Mouse (Mus musculus): Measurements from ENCODE around the gene Tpi1. TPM values are rescaled to one million over a fixed set of nuclear protein-coding genes. Genes with fewer than 3 reads are reported as not detected.
"Not testable (repeated sequence)": the region's sequence is repeated elsewhere in the genome, so short reads cannot be mapped to it uniquely, and the experiment has no call there.

The Tpi1 gene
- polyA plus RNA-seq, 1 experiment = 181 TPM

DNA sequence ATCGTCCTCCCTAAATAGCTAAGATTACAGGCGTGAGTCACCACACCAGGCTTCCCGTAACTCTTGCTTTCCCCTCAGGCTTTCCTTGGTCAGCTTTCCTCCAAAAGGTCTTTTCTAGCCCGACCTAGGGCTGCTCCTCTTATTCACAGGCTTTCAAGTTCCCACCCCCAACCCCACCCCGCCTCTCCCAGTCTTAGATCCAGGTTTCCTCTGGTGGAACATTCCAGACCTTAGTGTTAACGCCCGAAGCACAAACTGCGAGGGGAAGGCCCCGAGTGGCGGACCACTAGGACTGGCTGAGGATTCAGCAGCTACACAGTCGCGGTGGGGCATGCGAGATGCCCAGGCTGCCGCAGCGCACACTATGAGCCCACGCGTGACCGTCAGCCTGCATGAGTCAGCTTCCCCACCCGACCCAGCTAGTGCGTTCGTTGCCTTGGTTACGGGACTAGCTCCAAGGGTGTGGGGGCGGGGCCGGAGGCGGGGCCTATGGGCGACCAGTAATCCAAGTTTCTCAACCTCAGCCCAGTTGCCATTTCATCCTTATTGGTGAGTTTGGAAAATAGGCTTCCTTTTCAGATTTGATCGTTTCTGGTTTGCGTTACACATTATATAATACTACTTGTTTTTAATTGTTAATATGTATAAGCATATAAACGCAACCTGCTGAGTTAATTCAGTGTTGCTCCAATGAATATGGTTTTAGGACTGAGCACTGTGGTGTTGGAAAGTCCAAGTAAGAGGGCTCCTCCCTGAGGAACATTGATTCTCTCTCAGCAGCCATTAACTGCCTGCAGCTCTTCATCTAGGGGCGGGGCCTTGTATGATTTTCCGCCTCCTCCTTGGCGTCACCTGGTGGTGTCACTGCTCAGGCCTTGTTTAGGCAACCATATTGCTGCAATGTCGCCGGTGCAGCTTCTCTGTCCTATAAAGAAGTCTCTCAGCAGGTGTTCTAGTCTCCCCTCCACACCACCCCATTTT, 8.5 kb downstream of the Tpi1 start:
- H3K27ac ChIP-seq (ENCODE audit: control insufficient read depth, insufficient read depth, low read length) = no peak overlapping the region; the same call in 1 of the 2 replicates
- DNase-seq = peak; percentile 66
- peaks cover 18% of the 10 kb centered on the region for H3K4me1 ChIP-seq (replicated peaks; ENCODE audit: control insufficient read depth, insufficient read depth, low read length)
- 14% methylated on average over 34 of the region's 34 CpGs for WGBS
- TF ChIP-seq CTCF (IDR thresholded peaks at IDR 0.05; ENCODE audit: borderline replicate concordance, control insufficient read depth, extremely low read depth, insufficient read depth, low read length, poor library complexity) = no peak
- no peak for TF ChIP-seq POLR2A (IDR thresholded peaks at IDR 0.05; ENCODE audit: control insufficient read depth, extremely low read depth, insufficient read depth, low read length, poor library complexity)
- no peaks in the 10 kb centered on the region for H3K27me3 ChIP-seq (ENCODE audit: control insufficient read depth, insufficient read depth, low read length)
- peak overlapping the region; percentile 24 for H3K4me3 ChIP-seq (ENCODE audit: control insufficient read depth, insufficient read depth, low read length)
- H3K36me3 ChIP-seq (ENCODE audit: control insufficient read depth, insufficient read depth, low read length) = no peaks in the 10 kb centered on the region

DNA sequence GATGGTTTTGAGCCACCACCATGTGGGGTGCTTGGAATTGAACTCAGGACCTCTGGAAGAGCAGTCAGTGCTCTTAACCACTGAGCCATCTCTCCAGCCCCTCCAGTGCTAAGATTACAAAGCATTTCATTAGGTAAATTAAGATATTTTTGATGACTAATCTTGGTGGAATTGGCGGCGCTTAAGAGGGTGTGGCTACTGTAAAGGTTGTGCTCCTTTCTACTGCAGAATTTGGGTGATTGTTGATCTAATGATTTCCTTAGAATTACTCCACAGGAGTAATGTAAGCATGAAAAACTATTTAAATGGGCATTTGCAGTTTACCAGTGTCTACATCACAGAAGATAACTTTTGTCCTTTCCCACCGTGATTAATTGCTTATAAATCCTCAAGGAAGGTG, 9.8 kb downstream of the Tpi1 start:
- Histone ChIP-seq H3K4me3 (ENCODE audit: control insufficient read depth, insufficient read depth, low read length) (no peak overlapping the region), H3K27me3 (ENCODE audit: control insufficient read depth, insufficient read depth, low read length) (no peaks in the 10 kb centered on the region), H3K27ac (ENCODE audit: control insufficient read depth, insufficient read depth, low read length) (no peak overlapping the region), H3K36me3 (ENCODE audit: control insufficient read depth, insufficient read depth, low read length) (no peaks in the 10 kb centered on the region), H3K4me1 (replicated peaks; ENCODE audit: control insufficient read depth, insufficient read depth, low read length) (peaks cover 11% of the 10 kb centered on the region)
- DNase-seq = no peak
- TF ChIP-seq CTCF (IDR thresholded peaks at IDR 0.05; ENCODE audit: borderline replicate concordance, control insufficient read depth, extremely low read depth, insufficient read depth, low read length, poor library complexity) (no peak), POLR2A (IDR thresholded peaks at IDR 0.05; ENCODE audit: control insufficient read depth, extremely low read depth, insufficient read depth, low read length, poor library complexity) (no peak)
- 93% methylated on average over 3 of the region's 3 CpGs for WGBS

DNA sequence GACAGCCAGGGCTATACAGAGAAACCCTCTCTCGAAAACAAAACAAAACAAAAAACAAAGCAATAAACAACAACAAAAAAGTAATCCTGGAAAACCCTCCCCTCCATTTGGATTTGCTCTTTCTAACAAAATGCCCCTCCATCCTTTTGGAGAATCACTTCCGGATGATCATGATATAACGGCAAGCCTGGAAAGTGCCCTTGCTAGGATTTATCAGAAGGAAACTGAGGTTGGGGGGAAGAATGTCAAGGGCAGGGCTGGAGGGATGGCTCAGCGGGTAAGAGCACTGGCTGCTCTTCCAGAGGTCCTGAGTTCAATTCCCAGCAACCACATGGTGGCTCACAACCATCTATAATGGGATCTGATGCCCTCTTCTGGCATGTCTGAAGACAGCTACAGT, 10.4 kb downstream of the Tpi1 start:
- WGBS = 95% methylated on average over 4 of the region's 4 CpGs
- not testable (repeated sequence) for H3K27me3 ChIP-seq (ENCODE audit: control insufficient read depth, insufficient read depth, low read length); H3K4me1 ChIP-seq (replicated peaks; ENCODE audit: control insufficient read depth, insufficient read depth, low read length); H3K36me3 ChIP-seq (ENCODE audit: control insufficient read depth, insufficient read depth, low read length); H3K27ac ChIP-seq (ENCODE audit: control insufficient read depth, insufficient read depth, low read length); DNase-seq; H3K4me3 ChIP-seq (ENCODE audit: control insufficient read depth, insufficient read depth, low read length)

DNA sequence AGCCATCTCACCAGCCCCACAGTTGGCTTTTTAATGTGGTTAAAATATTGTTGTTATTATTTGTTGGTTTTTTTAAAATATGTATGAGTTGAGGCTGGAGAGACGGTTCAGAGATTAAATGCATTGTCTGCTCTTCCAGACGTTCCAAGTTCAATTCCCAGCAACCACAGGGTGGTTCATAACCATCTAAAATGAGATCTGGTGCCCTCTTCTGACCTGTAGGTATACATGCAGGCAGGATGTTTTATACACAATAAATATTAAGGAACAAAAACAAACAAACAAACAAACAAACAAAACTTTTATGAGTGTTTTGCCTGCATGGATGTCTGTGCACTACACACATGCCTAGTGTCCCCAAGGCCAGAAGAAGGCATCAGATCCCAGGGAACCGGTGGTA, 11.0 kb downstream of the Tpi1 start:
- Histone ChIP-seq H3K4me3 (ENCODE audit: control insufficient read depth, insufficient read depth, low read length) (no peak overlapping the region), H3K27ac (ENCODE audit: control insufficient read depth, insufficient read depth, low read length) (no peak overlapping the region), H3K4me1 (replicated peaks; ENCODE audit: control insufficient read depth, insufficient read depth, low read length) (peaks cover 3% of the 10 kb centered on the region), H3K27me3 (ENCODE audit: control insufficient read depth, insufficient read depth, low read length) (no peaks in the 10 kb centered on the region), H3K36me3 (ENCODE audit: control insufficient read depth, insufficient read depth, low read length) (no peaks in the 10 kb centered on the region)
- WGBS = 92% methylated on average over 3 of the region's 3 CpGs
- DNase-seq = no peak
- TF ChIP-seq CTCF (IDR thresholded peaks at IDR 0.05; ENCODE audit: borderline replicate concordance, control insufficient read depth, extremely low read depth, insufficient read depth, low read length, poor library complexity) (no peak), POLR2A (IDR thresholded peaks at IDR 0.05; ENCODE audit: control insufficient read depth, extremely low read depth, insufficient read depth, low read length, poor library complexity) (no peak)

DNA sequence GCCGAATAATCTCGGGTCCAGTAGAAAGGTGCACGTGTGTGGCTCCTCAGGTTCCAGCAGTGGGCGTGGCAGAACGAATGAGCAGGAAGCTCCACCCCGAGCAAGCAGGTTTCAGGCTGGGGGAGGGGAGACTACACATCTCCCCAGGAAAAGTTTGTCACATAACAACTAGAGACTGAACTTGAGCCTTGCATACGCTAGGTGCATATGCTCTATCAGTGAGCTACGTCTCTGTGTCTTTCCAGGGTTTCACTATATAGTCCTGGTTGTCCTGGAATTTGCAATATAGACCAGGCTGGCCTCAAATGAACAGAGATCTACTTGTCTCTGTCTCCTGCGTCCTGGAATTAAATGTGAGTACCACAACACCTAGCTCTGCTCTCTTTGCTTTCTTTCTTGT, 11.7 kb downstream of the Tpi1 start:
- DNase-seq; H3K27me3 ChIP-seq (ENCODE audit: control insufficient read depth, insufficient read depth, low read length); H3K4me3 ChIP-seq (ENCODE audit: control insufficient read depth, insufficient read depth, low read length); H3K27ac ChIP-seq (ENCODE audit: control insufficient read depth, insufficient read depth, low read length); H3K36me3 ChIP-seq (ENCODE audit: control insufficient read depth, insufficient read depth, low read length); H3K4me1 ChIP-seq (replicated peaks; ENCODE audit: control insufficient read depth, insufficient read depth, low read length): not testable (repeated sequence)
- 45% methylated on average over 6 of the region's 9 CpGs for WGBS

DNA sequence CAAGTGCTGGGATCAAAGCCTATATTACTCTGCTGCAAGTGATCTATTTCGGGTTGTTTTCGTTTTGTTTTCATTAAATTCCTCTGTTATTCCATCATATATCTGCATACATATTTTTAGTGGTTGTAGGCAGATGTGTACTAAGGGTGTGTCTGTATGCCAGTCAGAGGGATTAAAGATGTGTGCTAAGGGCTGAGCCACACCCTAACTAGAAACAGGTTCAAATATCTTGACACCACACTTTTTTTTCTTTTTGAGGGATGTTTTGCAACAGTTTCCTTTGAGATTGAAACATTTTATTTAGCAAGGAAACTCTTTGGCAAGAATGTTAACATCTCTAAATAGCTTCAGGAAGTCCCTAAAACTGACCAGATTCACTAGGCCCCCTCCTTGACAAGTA, 17.9 kb downstream of the Tpi1 start:
- 89% methylated on average over 2 of the region's 2 CpGs for WGBS
- H3K27ac ChIP-seq (ENCODE audit: control insufficient read depth, insufficient read depth, low read length) = no peak overlapping the region
- TF ChIP-seq POLR2A (IDR thresholded peaks at IDR 0.05; ENCODE audit: control insufficient read depth, extremely low read depth, insufficient read depth, low read length, poor library complexity) (no peak), CTCF (IDR thresholded peaks at IDR 0.05; ENCODE audit: borderline replicate concordance, control insufficient read depth, extremely low read depth, insufficient read depth, low read length, poor library complexity) (no peak)

DNA sequence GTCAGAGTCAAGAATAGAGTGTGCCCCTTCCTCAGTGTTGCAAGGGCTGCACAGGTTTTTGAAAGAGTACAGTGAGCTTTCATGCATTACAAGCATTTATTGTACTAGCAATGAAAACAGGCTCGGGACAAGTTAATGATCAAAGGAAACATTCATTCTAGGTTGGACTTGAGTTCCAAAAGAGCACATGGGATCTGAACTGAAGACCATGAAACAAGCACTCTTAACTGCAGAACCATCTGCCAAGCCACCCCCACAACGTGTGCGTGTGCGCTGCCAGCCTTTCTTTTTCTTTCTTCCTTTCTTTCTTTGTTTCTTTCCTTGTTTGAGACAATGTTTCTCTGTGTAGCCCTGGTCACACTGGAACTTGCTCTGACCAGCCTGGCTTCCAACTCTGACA, 18.3 kb downstream of the Tpi1 start:
- H3K4me3 ChIP-seq (ENCODE audit: control insufficient read depth, insufficient read depth, low read length) = no peak overlapping the region
- no peak overlapping the region for H3K27ac ChIP-seq (ENCODE audit: control insufficient read depth, insufficient read depth, low read length)
- no peaks in the 10 kb centered on the region for H3K36me3 ChIP-seq (ENCODE audit: control insufficient read depth, insufficient read depth, low read length)
- DNase-seq = no peak
- no peaks in the 10 kb centered on the region for H3K4me1 ChIP-seq (replicated peaks; ENCODE audit: control insufficient read depth, insufficient read depth, low read length)
- WGBS = 89% methylated on average over 4 of the region's 4 CpGs
- H3K27me3 ChIP-seq (ENCODE audit: control insufficient read depth, insufficient read depth, low read length) = no peaks in the 10 kb centered on the region
- TF ChIP-seq CTCF (IDR thresholded peaks at IDR 0.05; ENCODE audit: borderline replicate concordance, control insufficient read depth, extremely low read depth, insufficient read depth, low read length, poor library complexity) (no peak), POLR2A (IDR thresholded peaks at IDR 0.05; ENCODE audit: control insufficient read depth, extremely low read depth, insufficient read depth, low read length, poor library complexity) (no peak)

More for the DNA sequence above, 17.9 kb downstream of the Tpi1 start:
- no peaks in the 10 kb centered on the region for H3K4me1 ChIP-seq (replicated peaks; ENCODE audit: control insufficient read depth, insufficient read depth, low read length)
- no peaks in the 10 kb centered on the region for H3K36me3 ChIP-seq (ENCODE audit: control insufficient read depth, insufficient read depth, low read length)
- no peak for DNase-seq
- H3K4me3 ChIP-seq (ENCODE audit: control insufficient read depth, insufficient read depth, low read length) = no peak overlapping the region
- no peaks in the 10 kb centered on the region for H3K27me3 ChIP-seq (ENCODE audit: control insufficient read depth, insufficient read depth, low read length)

Measured in thymus, adult 2 months (tissue).